Mouse (Mus musculus) heart, adult 2 months (tissue): Measurements from ENCODE around the gene Tmem161b. TPM values are rescaled to one million over a fixed set of nuclear protein-coding genes. Genes with fewer than 3 reads are reported as not detected.

ENCODE experiments used
- DNase-seq, 2 experiments: peaks; one replicate each; pipeline ENCODE4 v3.0.0; 2021
- H3K27ac ChIP-seq: fragments of 200-600 bp; 2 replicates; pipeline ENCODE4 v1.8.1; 2022
- H3K27me3 ChIP-seq: fragments of 200-500 bp; 2 replicates; pipeline ENCODE4 v1.6.1; 2012; ENCODE audit warnings: mild to moderate bottlenecking, low read length, inconsistent platforms, mixed read lengths; ENCODE audit not compliant: control insufficient read depth, insufficient read depth
- H3K36me3 ChIP-seq: fragments of 200-500 bp; 2 replicates; pipeline ENCODE4 v1.6.1; 2012; ENCODE audit warnings: low read length, inconsistent platforms; ENCODE audit not compliant: control insufficient read depth, insufficient read depth
- H3K4me1 ChIP-seq: fragments of 200-500 bp; 2 replicates; pipeline ENCODE4 v1.6.1; 2011; ENCODE audit warnings: low read length; ENCODE audit not compliant: control insufficient read depth, insufficient read depth
- H3K4me3 ChIP-seq: fragments of 200-600 bp; 2 replicates; pipeline ENCODE4 v1.8.1; 2022
- H3K79me2 ChIP-seq: fragments of 200-500 bp; replicated peaks from 2 replicates; pipeline ENCODE4 v1.6.1; 2012; ENCODE audit warnings: mild to moderate bottlenecking, inconsistent platforms, low read length, moderate library complexity, mixed read lengths; ENCODE audit not compliant: control insufficient read depth, insufficient read depth
- H3K9ac ChIP-seq: fragments of 200-500 bp; 2 replicates; pipeline ENCODE4 v1.6.1; 2012; ENCODE audit warnings: low read depth, mild to moderate bottlenecking, control low read depth, inconsistent platforms, low read length, mixed read lengths
- CTCF ChIP-seq: fragments of 200-600 bp; IDR thresholded peaks from 2 replicates; pipeline ENCODE4 v1.8.1; 2022; ENCODE audit warnings: antibody characterized with exemption, mild to moderate bottlenecking, moderate library complexity
- EP300 ChIP-seq: fragments of 200-500 bp; IDR thresholded peaks from 2 replicates; pipeline ENCODE4 v1.6.1; 2011; ENCODE audit warnings: low read depth, low read length, control low read depth; ENCODE audit not compliant: insufficient read depth
- POLR2A ChIP-seq: fragments of 200-500 bp; IDR thresholded peaks from 2 replicates; pipeline ENCODE4 v1.6.1; 2011; ENCODE audit warnings: mild to moderate bottlenecking, low read depth, low read length, control low read depth; ENCODE audit not compliant: insufficient read depth
- WGBS: fragments of 180-500 bp; shearing (Covaris S2); methylation state at CpG from one replicate; pipeline ENCODE4 v1.1.7; 2018; 5-methylcytosine and 5-hydroxymethylcytosine counted together
- intact Hi-C: fragments of 180-260 bp; cut with DNase I; formaldehyde crosslinking; loops from one replicate; pipeline ENCODE4 v1.15.1; 2025
- microRNA-seq, 2 experiments: library from miRNA; unstranded; fragments of <30 nt; microRNA quantifications; one replicate each; pipeline ENCODE4 v1.2.0; 2021
- polyA plus RNA-seq: library from polyadenylated mRNA; depleted of rRNA; stranded (reverse); fragments of >200 nt; gene quantifications from 2 replicates; pipeline ENCODE4 v1.2.3, GENCODE M21; 2012
- total RNA-seq, 2 experiments: library from RNA; stranded (reverse); gene quantifications; 2 replicates each; pipeline ENCODE4 v1.2.3; 2021

Gene Tmem161b
- total and polyA plus RNA-seq, 3 experiments, result 7.0 to 14.9 (median 12.4) TPM

DNA sequence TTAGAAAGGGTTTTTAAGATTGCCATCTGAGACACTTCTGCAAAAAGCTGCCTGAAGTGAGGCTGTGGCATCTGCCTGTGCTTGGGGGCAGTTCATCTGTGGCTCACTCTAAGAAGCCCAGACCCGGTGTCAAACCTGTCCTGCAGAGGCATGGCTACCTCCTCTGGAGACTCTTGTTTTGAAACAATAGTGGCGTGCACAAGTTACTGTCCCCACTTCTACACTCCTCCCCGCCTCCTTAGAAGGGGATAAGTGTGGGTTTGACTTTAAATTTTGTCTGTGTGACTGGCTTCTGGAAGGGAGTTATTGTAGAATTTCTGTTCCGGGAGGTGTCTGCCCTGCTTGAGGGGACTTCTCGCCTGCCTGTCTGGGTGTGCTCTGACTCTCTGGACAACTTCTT lies 121.2 kb downstream of the Tmem161b start:
- 28% methylated on average over 5 of the region's 5 CpGs for WGBS
- no peak for TF ChIP-seq CTCF
- no peak for TF ChIP-seq POLR2A
- TF ChIP-seq EP300, result no peak
- Histone ChIP-seq H3K79me2 (no peaks in the 10 kb centered on the region), H3K9ac (no peak overlapping the region), H3K36me3 (no peaks in the 10 kb centered on the region), H3K27ac (no peak overlapping the region), H3K27me3 (peaks cover 12% of the 10 kb centered on the region), H3K4me1 (0 out of 2 replicates have a peak, but pooled peaks cover 2% of the 10 kb centered on the region), H3K4me3 (no peak overlapping the region)
- DNase-seq, result no peak
- intact Hi-C loops, result no loop called here

DNA sequence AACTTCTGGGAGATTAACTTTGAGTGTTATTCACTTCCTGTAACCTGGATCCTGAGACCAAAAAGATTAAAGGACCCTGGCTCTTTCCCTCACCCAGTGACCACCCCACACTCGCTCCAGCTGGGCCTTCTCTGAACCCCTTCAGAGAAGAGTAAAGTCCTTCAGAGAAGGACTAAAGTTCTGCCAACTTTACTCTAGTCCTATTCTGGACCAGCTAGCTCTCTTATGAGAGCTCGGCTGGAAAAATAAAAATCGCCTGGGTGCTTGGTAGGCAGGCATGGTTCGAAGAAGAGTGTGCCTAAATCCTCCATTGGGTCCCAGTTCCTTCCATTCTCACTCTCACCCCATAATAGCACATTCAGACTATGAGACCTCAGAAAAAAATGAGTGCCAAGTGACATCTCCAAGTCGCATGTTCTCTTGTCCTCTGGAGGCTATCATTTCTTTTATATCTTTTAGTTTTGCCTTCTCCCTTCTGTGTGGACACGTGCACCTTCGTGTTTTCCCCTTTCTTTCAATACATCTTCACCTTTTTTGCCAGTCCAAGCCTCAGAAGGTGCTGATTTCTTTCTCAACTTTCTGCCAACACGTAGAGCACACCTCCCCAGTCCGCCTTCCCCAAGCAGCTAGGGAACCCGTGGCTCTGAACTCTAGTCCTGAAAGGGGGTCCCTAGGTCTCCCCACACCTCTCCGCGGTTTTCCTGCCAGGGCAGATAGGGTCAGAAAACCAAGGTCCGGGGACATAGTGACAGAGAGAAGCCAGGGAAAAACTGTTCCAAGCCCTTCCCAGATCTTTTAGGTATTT lies 121.8 kb downstream of the Tmem161b start:
- intact Hi-C loops, result no loop called here
- WGBS, result 14% methylated on average over 13 of the region's 13 CpGs
- no peak for DNase-seq
- H3K9ac ChIP-seq, result no peak overlapping the region
- H3K79me2 ChIP-seq, result no peaks in the 10 kb centered on the region
- no peak overlapping the region for H3K27ac ChIP-seq
- H3K4me1 ChIP-seq, result 0 out of 2 replicates have a peak, but pooled peaks cover 2% of the 10 kb centered on the region
- H3K4me3 ChIP-seq, result no peak overlapping the region
- peaks cover 12% of the 10 kb centered on the region for H3K27me3 ChIP-seq
- H3K36me3 ChIP-seq, result no peaks in the 10 kb centered on the region
- TF ChIP-seq CTCF, result no peak
- TF ChIP-seq EP300, result no peak
- no peak for TF ChIP-seq POLR2A

DNA sequence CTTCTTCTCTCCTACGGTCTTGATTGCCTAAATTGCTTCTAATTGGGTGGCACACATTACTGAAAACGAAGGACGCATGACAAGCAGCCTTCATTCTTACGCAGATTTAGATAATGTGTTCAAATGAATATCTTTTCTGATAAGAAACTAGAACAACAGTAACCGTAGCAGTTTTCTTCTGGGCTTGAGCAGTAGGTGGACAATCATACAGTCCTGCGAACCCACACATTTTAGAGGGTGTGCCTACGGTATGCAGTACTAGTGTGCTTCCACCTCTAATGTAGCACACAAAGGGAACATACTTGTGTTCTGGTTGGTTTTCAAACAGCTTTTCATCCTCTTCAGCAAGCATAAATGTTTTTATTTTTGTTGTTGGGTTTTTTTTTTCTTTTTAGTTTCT lies 122.6 kb downstream of the Tmem161b start:
- intact Hi-C loops, result loop anchor here (5.0 kb wide), 2 partner anchors 122 to 612 kb away; partner anchors contain the start of gene Tmem161b
- WGBS, result 19% methylated on average over 7 of the region's 7 CpGs
- H3K27ac ChIP-seq, result no peak overlapping the region
- no peaks in the 10 kb centered on the region for H3K36me3 ChIP-seq
- H3K27me3 ChIP-seq, result peaks cover 12% of the 10 kb centered on the region
- TF ChIP-seq POLR2A (no peak), EP300 (no peak), CTCF (no peak)
- no peak overlapping the region for H3K4me3 ChIP-seq
- DNase-seq, result no peak
- no peaks in the 10 kb centered on the region for H3K79me2 ChIP-seq
- H3K4me1 ChIP-seq, result 0 out of 2 replicates have a peak, but pooled peaks cover 2% of the 10 kb centered on the region
- no peak overlapping the region for H3K9ac ChIP-seq

GRCm38 (mm10) chr13:84345114-84345513 lies 123.0 kb downstream of the Tmem161b start:
- H3K36me3 ChIP-seq, result no peaks in the 10 kb centered on the region
- no peak overlapping the region for H3K27ac ChIP-seq
- H3K27me3 ChIP-seq, result peaks cover 12% of the 10 kb centered on the region
- intact Hi-C loops, result loop anchor here (5.0 kb wide), 2 partner anchors 123 to 613 kb away; partner anchors contain the start of gene Tmem161b
- 12% methylated on average over 8 of the region's 8 CpGs for WGBS
- H3K4me3 ChIP-seq, result no peak overlapping the region
- TF ChIP-seq CTCF (no peak), POLR2A (no peak), EP300 (no peak)
- H3K4me1 ChIP-seq, result 0 out of 2 replicates have a peak, but pooled peaks cover 2% of the 10 kb centered on the region
- no peak for DNase-seq
- no peaks in the 10 kb centered on the region for H3K79me2 ChIP-seq
- H3K9ac ChIP-seq, result no peak overlapping the region

Small RNA genes lying within 50 kb of the gene (microRNA-seq; reads per million reads assigned to microRNA genes)
- gene Gm24331, result 0 reads per million in 2 experiments
